Mouse (Mus musculus): Measurements from ENCODE around the gene Sumo1.

Gene Sumo1

GRCm38 (mm10) chr1:59549036-59549675 is 121.5 kb downstream of the Sumo1 start:
- DNase-seq (ENCODE audit: low spot score), result no peak

GRCm38 (mm10) chr1:59548486-59548885 is 122.1 kb downstream of the Sumo1 start:
- no peak for DNase-seq (ENCODE audit: low spot score)

- DNase-seq (ENCODE audit: low spot score), result no peak
Measured at GRCm38 (mm10) chr1:59543911-59544310, 126.7 kb downstream of the Sumo1 start.

- DNase-seq (ENCODE audit: low spot score), result no peak
Measured at GRCm38 (mm10) chr1:59542231-59542630, 128.4 kb downstream of the Sumo1 start.

- no peak for DNase-seq (ENCODE audit: low spot score)
Measured at GRCm38 (mm10) chr1:59541271-59542020, 129.2 kb downstream of the Sumo1 start.

- DNase-seq (ENCODE audit: low spot score), result no peak
Measured at GRCm38 (mm10) chr1:59540537-59541148, 130.0 kb downstream of the Sumo1 start.

- no peak for DNase-seq (ENCODE audit: low spot score)
Measured at GRCm38 (mm10) chr1:59538381-59538780, 132.3 kb downstream of the Sumo1 start.

All from spleen, adult 12 weeks (tissue).